ENCODE assay signal across 8 mouse cellular contexts in the genomic region with DNA sequence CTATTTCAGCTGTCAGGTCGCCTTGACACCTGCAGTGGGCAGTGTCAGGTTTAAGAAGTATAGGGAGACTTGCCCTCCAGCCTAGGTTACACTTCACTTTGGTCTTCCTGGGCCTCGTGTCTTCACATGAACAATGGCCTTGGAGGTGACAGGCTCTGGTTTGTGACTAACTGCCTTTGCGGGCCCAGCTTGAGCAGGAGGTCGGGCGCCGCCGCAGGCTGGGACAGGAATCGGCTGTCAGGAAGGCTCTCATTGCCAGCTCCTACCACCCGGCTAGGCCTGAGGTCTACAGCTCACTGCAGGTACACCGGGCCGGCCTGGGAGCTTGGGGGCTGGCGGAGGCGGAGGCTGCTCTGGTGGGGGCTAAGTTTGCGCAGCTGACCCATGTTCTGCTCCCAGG. TPM values are rescaled to one million over a fixed set of nuclear protein-coding genes. Genes with fewer than 3 reads are reported as not detected.
A peak's percentile ranks its signal among the peaks of the same experiment; 100 is the strongest.
DNase-seq lines count a peak whose midpoint lies in the region; ATAC-seq and TF ChIP-seq lines count a peak whose summit lies in the region.

No protein-coding gene starts in this region.

- DNase-seq in A20 (ENCODE audit: low read depth, low spot score) (peak; percentile 48), ES-E14 (ENCODE audit: low read depth, low spot score) (no peak)
- DNase-seq in cerebellum, adult 9-11 months, result peak; percentile 77
- peak; percentile 49 to 68 for DNase-seq in kidney, adult 8-10 months
- DNase-seq in lung, adult 18-20 months, result peak; percentile 48 to 58

- peak overlapping the region; percentile 92 for H3K4me2 ChIP-seq in neural tube, embryonic 15.5 days

- H3K27ac ChIP-seq in ES-E14 (ENCODE audit: insufficient read depth, low read depth, low read length, poor library complexity, severe bottlenecking), result no peak overlapping the region
- H3K27ac ChIP-seq in neural tube, embryonic 15.5 days (replicated peaks), result peak overlapping the region; percentile 96

- in situ Hi-C loops in ES-E14 (cut with MboI; ENCODE audit: low sequenced_read_pairs in 2 of 2, unreplicated experiment in 2 of 2), result no loop called here

- H3K9ac ChIP-seq in ES-E14 (ENCODE audit: insufficient read depth, low read depth, low read length, poor library complexity, severe bottlenecking), result no peak overlapping the region
- peak overlapping the region; percentile 68 for H3K9ac ChIP-seq in neural tube, embryonic 15.5 days (replicated peaks)

- peaks cover 0 to 5% of the 10 kb centered on the region in 2 experiments; a peak in 1 of 4 replicates for H3K4me1 ChIP-seq in ES-E14 (ENCODE audit: control insufficient read depth in 2 of 2, insufficient read depth in 2 of 2, low read length in 2 of 2, poor library complexity in 1 of 2)
- H3K4me1 ChIP-seq in neural tube, embryonic 15.5 days, result peaks cover 50% of the 10 kb centered on the region

- 17% methylated on average over 14 of the region's 14 CpGs for WGBS in neural tube, embryonic 15.5 days

- peak overlapping the region; percentile 70 to 85; a peak in 2 of 4 replicates for H3K4me3 ChIP-seq in ES-E14 (ENCODE audit: insufficient read depth in 1 of 2, low read depth in 1 of 2, low read length in 2 of 2, poor library complexity in 1 of 2, severe bottlenecking in 1 of 2)
- H3K4me3 ChIP-seq in neural tube, embryonic 15.5 days (replicated peaks), result peak overlapping the region; percentile 93

- H3K36me3 ChIP-seq in ES-E14 (ENCODE audit: control insufficient read depth, insufficient read depth, low read length, poor library complexity, severe bottlenecking), result peaks cover 7% of the 10 kb centered on the region; the same call in 1 of the 2 replicates
- H3K36me3 ChIP-seq in neural tube, embryonic 15.5 days, result peaks cover 6% of the 10 kb centered on the region

- peak; percentile 24 for ATAC-seq in granulocyte monocyte progenitor cell, adult 5-6 weeks (replicated peaks; ENCODE audit: poor library complexity, severe bottlenecking)
- ATAC-seq in neural tube, embryonic 15.5 days (ENCODE audit: low FRiP score), result no peak
- no peak for ATAC-seq in activated CD4-positive, CD25-positive, alpha-beta regulatory T cell, adult 4 months

- no peaks in the 10 kb centered on the region for H3K27me3 ChIP-seq in neural tube, embryonic 15.5 days (replicated peaks)

- no peaks in the 10 kb centered on the region; the same call in 1 of the 2 replicates for H3K9me3 ChIP-seq in ES-E14 (ENCODE audit: control insufficient read depth, insufficient read depth, low read depth, low read length)
- no peaks in the 10 kb centered on the region for H3K9me3 ChIP-seq in neural tube, embryonic 15.5 days (replicated peaks)

TF ChIP-seq in ES-E14, 5 proteins besides CTCF, POLR2A, EP300 and RAD21:
- no peak for TF ChIP-seq ZNF384 (IDR thresholded peaks at IDR 0.05; ENCODE audit: low read depth, low read length)
- TF ChIP-seq MAFK (IDR thresholded peaks at IDR 0.05; ENCODE audit: insufficient read depth, low read depth, low read length), result no peak
- TF ChIP-seq CHD2 (IDR thresholded peaks at IDR 0.05; ENCODE audit: low read depth, low read length), result no peak
TF ChIP-seq in ES-E14: peak in this region for 0.

RNA-seq across cellular contexts. Expression of a gene that starts 0.9 kb away (rescaled TPM):
- total RNA-seq in ES-E14 (2012; rRNA removed), result 7.8 and 14.0 TPM in 2 replicates
- total RNA-seq in granulocyte monocyte progenitor cell, adult 5-6 weeks (2014; fragmentation: Nextera tagmentation), result 8.9 and 12.1 TPM in 2 replicates
- 14.9 and 18.6 TPM in 2 replicates for total RNA-seq in granulocyte monocyte progenitor cell, adult 5-6 weeks (2017)
- polyA plus RNA-seq in neural tube, embryonic 15.5 days (2015; fragmentation: Nextera tagmentation; extraction: Ambion mirVana), result 39.5 and 43.7 TPM in 2 replicates
- polyA plus RNA-seq in activated CD4-positive, CD25-positive, alpha-beta regulatory T cell, adult 4 months (2017; shearing (Covaris generic)), result 10 to 100 TPM; 16.3 to 21.2 TPM

RNA-seq across cellular contexts. Expression of a gene that starts 2.9 kb away (rescaled TPM):
- total RNA-seq in ES-E14 (2012; rRNA removed), result 33.1 and 37.9 TPM in 2 replicates
- 65.3 and 89.4 TPM in 2 replicates for total RNA-seq in granulocyte monocyte progenitor cell, adult 5-6 weeks (2014; fragmentation: Nextera tagmentation)
- 89.7 and 99.8 TPM in 2 replicates for total RNA-seq in granulocyte monocyte progenitor cell, adult 5-6 weeks (2017)
- polyA plus RNA-seq in neural tube, embryonic 15.5 days (2015; fragmentation: Nextera tagmentation; extraction: Ambion mirVana), result 87.7 and 89.1 TPM in 2 replicates
- polyA plus RNA-seq in activated CD4-positive, CD25-positive, alpha-beta regulatory T cell, adult 4 months (2017; shearing (Covaris generic)), result 10 to 100 TPM; 59.1 to 76.7 TPM

RNA-seq across cellular contexts. Expression of a gene that starts 17.4 kb away (rescaled TPM):
- total RNA-seq in ES-E14 (2012; rRNA removed), result 0.76 and 0.95 TPM in 2 replicates
- 0.71 and 0.96 TPM in 2 replicates for total RNA-seq in granulocyte monocyte progenitor cell, adult 5-6 weeks (2014; fragmentation: Nextera tagmentation)
- 0.73 and 2.7 TPM in 2 replicates for total RNA-seq in granulocyte monocyte progenitor cell, adult 5-6 weeks (2017)
- 22.1 and 23.2 TPM in 2 replicates for polyA plus RNA-seq in neural tube, embryonic 15.5 days (2015; fragmentation: Nextera tagmentation; extraction: Ambion mirVana)
- polyA plus RNA-seq in activated CD4-positive, CD25-positive, alpha-beta regulatory T cell, adult 4 months (2017; shearing (Covaris generic)), result 10 to 100 TPM; 12.0 to 23.4 TPM
